Mouse (Mus musculus) neural tube, embryonic 11.5 days (tissue): Measurements from ENCODE around the gene Dbp. TPM values are rescaled to one million over a fixed set of nuclear protein-coding genes. Genes with fewer than 3 reads are reported as not detected.

Experiments
- ATAC-seq: fragments of 200-750 bp; cut with Nextera tagmentation; 2 replicates; pipeline ENCODE4 v1.8.0; 2017; ENCODE audit warnings: moderate number of reproducible peaks, mild to moderate bottlenecking, moderate TSS enrichment, moderate library complexity; ENCODE audit not compliant: insufficient read depth, low FRiP score, low TSS enrichment
- DNase-seq: peaks from one replicate; pipeline ENCODE4 v3.0.0-alpha.2; 2015; ENCODE audit warnings: low spot score
- H3K27ac ChIP-seq: fragments of 300-500 bp; sonication (generic); 2 replicates; pipeline ENCODE4 v1.5.1; 2014; ENCODE audit warnings: low read depth, mild to moderate bottlenecking, low read length
- H3K27me3 ChIP-seq: fragments of 300-500 bp; sonication (generic); 2 replicates; pipeline ENCODE4 v1.6.1; 2014; ENCODE audit warnings: mild to moderate bottlenecking, low read length, mixed read lengths; ENCODE audit not compliant: control insufficient read depth, insufficient read depth
- H3K36me3 ChIP-seq: fragments of 300-500 bp; sonication (generic); 2 replicates; pipeline ENCODE4 v1.6.1; 2014; ENCODE audit warnings: mild to moderate bottlenecking, low read length, moderate library complexity, mixed read lengths; ENCODE audit not compliant: control insufficient read depth, insufficient read depth
- H3K4me1 ChIP-seq: fragments of 300-500 bp; sonication (generic); 2 replicates; pipeline ENCODE4 v1.6.1; 2014; ENCODE audit warnings: low read length, mixed read lengths; ENCODE audit not compliant: control insufficient read depth, insufficient read depth
- H3K4me2 ChIP-seq: fragments of 300-500 bp; sonication (generic); 2 replicates; pipeline ENCODE4 v1.6.1; 2014; ENCODE audit warnings: low read depth, mild to moderate bottlenecking, moderate library complexity
- H3K4me3 ChIP-seq: fragments of 300-500 bp; sonication (generic); 2 replicates; pipeline ENCODE4 v1.5.1; 2014; ENCODE audit warnings: low read depth, low read length
- H3K9ac ChIP-seq: fragments of 300-500 bp; sonication (generic); 2 replicates; pipeline ENCODE4 v1.6.1; 2014; ENCODE audit warnings: mild to moderate bottlenecking, low read length
- H3K9me3 ChIP-seq: fragments of 300-500 bp; sonication (generic); 2 replicates; pipeline ENCODE4 v1.6.1; 2016; ENCODE audit warnings: low read length; ENCODE audit not compliant: control insufficient read depth
- WGBS: fragments of 180-500 bp; shearing (Covaris S2); extraction: QIAGEN DNeasy Blood & Tissue Kit; methylation state at CpG from one replicate; pipeline ENCODE4 v1.1.7; 2014; 5-methylcytosine and 5-hydroxymethylcytosine counted together
- polyA plus RNA-seq: library from polyadenylated mRNA; unstranded; fragments of >200 nt; fragmentation: Nextera tagmentation; extraction: Ambion mirVana; gene quantifications from 2 replicates; pipeline ENCODE4 v1.2.1, GENCODE M21; 2014

Dbp gene
- polyA plus RNA-seq, 1 experiment from 2014 or later = 3.7 TPM

GRCm38 (mm10) chr7:45701607-45702006, 3.3 kb upstream of the Dbp start:
- Histone ChIP-seq H3K27ac (no peak overlapping the region), H3K4me1 (peaks cover 28% of the 10 kb centered on the region), H3K4me2 (no peak overlapping the region; the same call in 1 of the 2 replicates), H3K36me3 (no peaks in the 10 kb centered on the region), H3K9me3 (no peaks in the 10 kb centered on the region), H3K4me3 (no peak overlapping the region), H3K9ac (no peak overlapping the region), H3K27me3 (peaks cover 17% of the 10 kb centered on the region)
- 87% methylated on average over 11 of the region's 11 CpGs for WGBS
- DNase-seq = no peak
- ATAC-seq = no peak

GRCm38 (mm10) chr7:45702316-45702715, 2.6 kb upstream of the Dbp start:
- no peak overlapping the region for H3K27ac ChIP-seq
- peaks cover 33% of the 10 kb centered on the region for H3K4me1 ChIP-seq
- H3K4me3 ChIP-seq = no peak overlapping the region
- H3K4me2 ChIP-seq = no peak overlapping the region
- H3K36me3 ChIP-seq = no peaks in the 10 kb centered on the region
- ATAC-seq (no peak), DNase-seq (no peak)
- H3K27me3 ChIP-seq = peaks cover 17% of the 10 kb centered on the region
- 90% methylated on average over 11 of the region's 11 CpGs for WGBS
- no peak overlapping the region for H3K9ac ChIP-seq
- no peaks in the 10 kb centered on the region for H3K9me3 ChIP-seq

DNA sequence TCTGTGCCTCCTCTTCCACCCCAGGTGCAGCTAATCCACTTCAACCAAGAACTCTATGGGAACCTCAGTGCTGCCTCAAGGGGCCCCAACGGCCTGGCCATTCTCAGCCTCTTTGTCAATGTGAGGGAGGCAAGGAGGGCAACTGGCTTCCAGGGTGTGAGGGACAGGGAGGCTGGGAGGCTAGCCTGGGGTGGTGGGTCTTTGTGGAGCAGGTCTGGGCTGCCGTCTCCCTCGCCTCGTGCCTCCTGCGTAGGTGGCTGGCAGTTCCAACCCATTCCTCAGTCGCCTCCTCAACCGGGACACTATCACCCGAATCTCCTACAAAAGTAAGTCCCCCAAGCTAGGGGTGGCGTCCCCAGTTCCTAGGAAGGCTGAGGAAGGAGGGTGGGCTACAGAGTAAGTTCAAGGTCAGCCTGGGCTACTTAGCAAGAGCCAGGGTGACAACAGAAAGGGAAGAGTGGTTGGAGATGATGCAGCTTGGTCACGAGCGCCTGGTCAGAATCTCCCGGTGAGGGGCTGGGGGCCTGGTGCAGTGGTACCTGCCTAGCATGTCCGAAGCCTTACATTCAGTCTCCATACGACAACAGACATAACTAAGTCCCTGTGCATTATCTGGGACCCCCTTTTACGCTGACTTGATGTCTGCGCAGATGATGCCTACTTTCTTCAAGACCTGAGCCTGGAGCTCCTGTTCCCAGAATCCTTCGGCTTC, 1.9 kb upstream of the Dbp start:
- Histone ChIP-seq H3K9me3 (no peaks in the 10 kb centered on the region), H3K27ac (no peak overlapping the region), H3K4me2 (peak overlapping the region; percentile 98; the same call in 1 of the 2 replicates), H3K36me3 (no peaks in the 10 kb centered on the region), H3K9ac (no peak overlapping the region; the same call in 1 of the 2 replicates), H3K27me3 (peaks cover 17% of the 10 kb centered on the region), H3K4me3 (no peak overlapping the region), H3K4me1 (peaks cover 40% of the 10 kb centered on the region)
- 87% methylated on average over 17 of the region's 17 CpGs for WGBS
- DNase-seq = no peak
- no peak for ATAC-seq

GRCm38 (mm10) chr7:45703521-45704033, 1.3 kb upstream of the Dbp start:
- H3K4me2 ChIP-seq = peak overlapping the region; percentile 98
- ATAC-seq (no peak), DNase-seq (no peak)
- H3K9ac ChIP-seq = peak overlapping the region; percentile 46
- H3K27me3 ChIP-seq = peaks cover 15% of the 10 kb centered on the region
- WGBS = 44% methylated on average over 12 of the region's 12 CpGs
- peaks cover 46% of the 10 kb centered on the region for H3K4me1 ChIP-seq
- H3K9me3 ChIP-seq = no peaks in the 10 kb centered on the region
- H3K4me3 ChIP-seq = peak overlapping the region; percentile 28
- peak overlapping the region; percentile 70 for H3K27ac ChIP-seq
- H3K36me3 ChIP-seq = no peaks in the 10 kb centered on the region

DNA sequence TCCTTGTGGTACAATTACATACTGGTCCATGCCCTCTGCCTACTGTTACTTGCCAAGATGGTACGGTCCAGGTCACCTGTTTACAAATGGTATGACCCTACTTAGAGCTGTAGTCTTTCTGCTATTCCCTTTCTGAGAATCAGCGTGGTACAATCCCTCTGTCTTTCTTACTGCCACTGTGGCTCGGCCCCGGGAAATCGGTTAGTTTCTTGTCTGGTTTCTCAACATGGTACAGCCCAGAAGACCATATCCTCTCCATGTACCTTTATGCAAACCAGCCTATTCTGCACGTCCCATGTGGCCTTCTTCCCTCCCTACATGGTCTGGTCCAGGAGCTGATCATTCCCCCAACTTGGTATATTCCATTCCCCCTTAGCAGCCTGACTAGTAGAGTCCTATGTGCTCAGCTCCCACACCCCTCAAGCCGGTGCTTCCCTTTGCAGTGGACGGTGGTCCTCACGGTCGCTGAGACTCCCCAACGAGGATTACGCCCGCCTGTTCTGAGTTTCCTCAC, 785 bp upstream of the Dbp start:
- H3K4me1 ChIP-seq = peaks cover 51% of the 10 kb centered on the region
- peak overlapping the region; percentile 28 for H3K4me3 ChIP-seq
- H3K9ac ChIP-seq = peak overlapping the region; percentile 46
- WGBS = 2% methylated on average over 13 of the region's 13 CpGs
- no peaks in the 10 kb centered on the region for H3K9me3 ChIP-seq
- no peaks in the 10 kb centered on the region for H3K36me3 ChIP-seq
- peak overlapping the region; percentile 70 for H3K27ac ChIP-seq
- peak; percentile 42 for ATAC-seq
- H3K27me3 ChIP-seq = peaks cover 13% of the 10 kb centered on the region
- peak overlapping the region; percentile 98 for H3K4me2 ChIP-seq
- peak; percentile 79 for DNase-seq

DNA sequence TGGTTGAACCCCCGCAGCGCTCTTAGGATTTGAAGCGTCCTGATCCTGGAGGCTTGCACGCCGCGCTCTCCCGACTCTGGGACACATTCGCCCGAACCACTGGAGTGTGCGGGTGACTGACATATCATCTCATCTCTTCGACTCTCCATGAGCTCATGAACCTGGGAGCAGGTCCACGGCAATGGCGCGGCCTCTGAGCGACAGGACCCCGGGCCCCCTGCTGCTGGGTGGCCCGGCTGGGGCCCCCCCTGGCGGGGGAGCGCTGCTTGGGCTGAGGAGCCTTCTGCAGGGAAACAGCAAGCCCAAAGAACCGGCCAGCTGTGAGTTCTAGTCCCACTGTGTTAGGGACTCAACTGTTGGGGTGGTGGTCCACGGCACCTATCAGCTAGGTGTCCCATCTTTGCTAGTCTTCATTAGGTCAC, 566 bp downstream of the Dbp start:
- Histone ChIP-seq H3K27ac (peak overlapping the region; percentile 58; the same call in 1 of the 2 replicates), H3K9me3 (no peaks in the 10 kb centered on the region), H3K4me3 (peak overlapping the region; percentile 52), H3K4me1 (peaks cover 53% of the 10 kb centered on the region), H3K4me2 (peak overlapping the region; percentile 98), H3K9ac (peak overlapping the region; percentile 20; the same call in 1 of the 2 replicates), H3K27me3 (peaks cover under 1% of the 10 kb centered on the region), H3K36me3 (no peaks in the 10 kb centered on the region)
- ATAC-seq (no peak), DNase-seq (peak; percentile 42)
- under 1% methylated on average over 21 of the region's 21 CpGs for WGBS

GRCm38 (mm10) chr7:45705873-45706281, 989 bp downstream of the Dbp start:
- Histone ChIP-seq H3K4me2 (peak overlapping the region; percentile 98), H3K4me3 (peak overlapping the region; percentile 52), H3K36me3 (peaks cover 2% of the 10 kb centered on the region; the same call in 1 of the 2 replicates), H3K9me3 (no peaks in the 10 kb centered on the region), H3K4me1 (peaks cover 52% of the 10 kb centered on the region), H3K9ac (peak overlapping the region; percentile 62), H3K27ac (no peak overlapping the region), H3K27me3 (no peaks in the 10 kb centered on the region)
- 0% methylated on average over 7 of the region's 7 CpGs for WGBS
- ATAC-seq (no peak), DNase-seq (peak; percentile 68)

- H3K9ac ChIP-seq = peak overlapping the region; percentile 62
- H3K27ac ChIP-seq = 0 out of 2 replicates have a peak overlapping the region, but pooled peaks have one; percentile 0
- H3K9me3 ChIP-seq = no peaks in the 10 kb centered on the region
- no peaks in the 10 kb centered on the region for H3K27me3 ChIP-seq
- peaks cover 4% of the 10 kb centered on the region; the same call in 1 of the 2 replicates for H3K36me3 ChIP-seq
- ATAC-seq (no peak), DNase-seq (peak; percentile 85)
- peak overlapping the region; percentile 52 for H3K4me3 ChIP-seq
- under 1% methylated on average over 41 of the region's 45 CpGs for WGBS
- H3K4me1 ChIP-seq = peaks cover 49% of the 10 kb centered on the region
- peak overlapping the region; percentile 98 for H3K4me2 ChIP-seq
Observed at GRCm38 (mm10) chr7:45706721-45707241, 1.9 kb downstream of the Dbp start.
